Mouse (Mus musculus): ENCODE data around the gene Glyat. TPM values are rescaled to one million over a fixed set of nuclear protein-coding genes. Genes with fewer than 3 reads are reported as not detected.

Glyat gene
- not detected in 2 replicates for polyA plus RNA-seq (2012; rRNA removed)

GRCm38 (mm10) chr19:12633176-12633575 is at the start of gene Glyat:
TSS of gene Glyat (plus strand) at chr19:12633308.

GRCm38 (mm10) chr19:12599674-12600073 is 33.4 kb upstream of the Glyat start, which contains the start of gene Gm4952:
TSS of gene Gm4952 (plus strand) at chr19:12599974.

GRCm38 (mm10) chr19:12670139-12670538 is 37.0 kb downstream of the Glyat start, which contains the start of gene Olfr1442:
TSS of gene Olfr1442 (plus strand) at chr19:12670439.

GRCm38 (mm10) chr19:12677812-12678211 is 44.7 kb downstream of the Glyat start, which contains the start of gene Olfr1443:
TSS of gene Olfr1443 (plus strand) at chr19:12678112.

GRCm38 (mm10) chr19:12695590-12695989 is 62.5 kb downstream of the Glyat start, which contains the start of gene Keg1:
TSS of gene Keg1 (plus strand) at chr19:12695786.

Other genes starting within 250 kb of the Glyat start
- gene Olfr1440, start 246.0 kb upstream of the Glyat start, polyA plus RNA-seq (2012; rRNA removed) = not detected in 2 replicates
- gene Olfr1441, start 215.9 kb upstream of the Glyat start, polyA plus RNA-seq (2012; rRNA removed) = not detected in 2 replicates
- gene Pfpl, start 205.4 kb upstream of the Glyat start, polyA plus RNA-seq (2012; rRNA removed) = not detected in 2 replicates
- 2.8 and 3.4 TPM in 2 replicates for gene Mpeg1, start 172.5 kb upstream of the Glyat start, polyA plus RNA-seq (2012; rRNA removed)
- 9.6 TPM in 2 replicates for gene Dtx4, start 131.9 kb upstream of the Glyat start, polyA plus RNA-seq (2012; rRNA removed)
- gene Fam111a, start 87.6 kb upstream of the Glyat start, polyA plus RNA-seq (2012; rRNA removed) = 0.33 and 0.69 TPM in 2 replicates
- 0.06 TPM in 1 of 2 replicates, not detected in the other for gene Gm4952, start 33.3 kb upstream of the Glyat start, polyA plus RNA-seq (2012; rRNA removed)
- not detected in 2 replicates for gene Olfr1442, start 37.1 kb downstream of the Glyat start, polyA plus RNA-seq (2012; rRNA removed)
- gene Olfr1443, start 44.8 kb downstream of the Glyat start, polyA plus RNA-seq (2012; rRNA removed) = not detected in 2 replicates
- 0.10 TPM in 1 of 2 replicates, not detected in the other for gene Keg1, start 62.5 kb downstream of the Glyat start, polyA plus RNA-seq (2012; rRNA removed)
- gene Cntf, start 132.3 kb downstream of the Glyat start, polyA plus RNA-seq (2012; rRNA removed) = 0.27 TPM in 1 of 2 replicates, not detected in the other
- gene Zfp91, start 162.8 kb downstream of the Glyat start, polyA plus RNA-seq (2012; rRNA removed) = 11.1 and 11.5 TPM in 2 replicates
- gene Lpxn, start 162.9 kb downstream of the Glyat start, polyA plus RNA-seq (2012; rRNA removed) = 2.3 and 2.5 TPM in 2 replicates
- not detected in 2 replicates for gene Gm5244, start 213.4 kb downstream of the Glyat start, polyA plus RNA-seq (2012; rRNA removed)
- not detected in 2 replicates for gene Olfr1444, start 224.0 kb downstream of the Glyat start, polyA plus RNA-seq (2012; rRNA removed)